Mouse (Mus musculus): ENCODE results near the gene C1qtnf1. TPM values are rescaled to one million over a fixed set of nuclear protein-coding genes. Genes with fewer than 3 reads are reported as not detected.

The C1qtnf1 gene
- polyA plus RNA-seq, 1 experiment, result 14.7 TPM

DNA sequence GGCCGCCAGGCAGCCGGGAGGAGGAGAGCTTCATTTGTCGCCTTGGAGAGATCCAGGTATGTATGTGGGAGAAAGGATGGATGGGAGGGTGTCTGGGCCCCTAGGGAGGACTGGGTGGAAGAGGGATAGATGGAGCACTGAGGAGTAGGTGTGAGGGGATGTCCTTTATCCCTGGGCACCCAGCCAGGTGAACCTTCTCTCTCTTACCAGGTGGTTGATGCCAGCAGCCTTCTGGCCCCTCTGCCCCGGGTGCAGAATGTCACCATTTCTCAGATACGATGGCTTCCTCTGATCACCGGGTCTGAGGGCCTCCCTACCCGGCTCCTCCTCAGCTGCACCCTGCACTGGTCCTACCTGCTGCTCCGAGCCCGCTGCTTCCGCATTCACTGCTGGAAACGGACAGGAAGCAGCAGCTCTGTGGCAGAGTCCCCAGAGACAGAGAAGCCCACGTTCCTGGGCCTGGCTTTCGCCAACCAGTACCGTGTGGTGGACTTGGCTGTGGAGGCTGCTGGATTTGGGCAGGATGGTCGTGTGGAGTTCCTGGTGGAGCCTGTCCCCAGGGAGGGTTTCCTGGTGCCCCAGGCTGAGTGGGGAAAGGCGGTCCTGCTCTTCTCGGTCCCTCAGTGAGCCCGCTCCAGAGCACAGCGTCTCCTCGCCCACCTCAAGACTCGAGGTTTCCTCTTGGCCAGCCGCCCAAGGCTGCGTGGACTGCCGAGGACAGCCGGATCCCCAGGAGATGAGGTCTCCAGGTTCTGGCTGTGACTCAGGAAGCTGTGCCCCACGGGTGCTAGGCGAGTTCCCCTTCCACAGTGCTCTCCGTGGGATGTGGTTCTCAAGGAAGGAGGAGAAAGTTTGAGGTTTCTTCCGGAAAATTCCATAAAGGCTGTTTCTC is 59.1 kb downstream of the C1qtnf1 start:
- H3K4me3 ChIP-seq (ENCODE audit: insufficient read depth, low read depth, low read length), result peak overlapping the region; percentile 21

DNA sequence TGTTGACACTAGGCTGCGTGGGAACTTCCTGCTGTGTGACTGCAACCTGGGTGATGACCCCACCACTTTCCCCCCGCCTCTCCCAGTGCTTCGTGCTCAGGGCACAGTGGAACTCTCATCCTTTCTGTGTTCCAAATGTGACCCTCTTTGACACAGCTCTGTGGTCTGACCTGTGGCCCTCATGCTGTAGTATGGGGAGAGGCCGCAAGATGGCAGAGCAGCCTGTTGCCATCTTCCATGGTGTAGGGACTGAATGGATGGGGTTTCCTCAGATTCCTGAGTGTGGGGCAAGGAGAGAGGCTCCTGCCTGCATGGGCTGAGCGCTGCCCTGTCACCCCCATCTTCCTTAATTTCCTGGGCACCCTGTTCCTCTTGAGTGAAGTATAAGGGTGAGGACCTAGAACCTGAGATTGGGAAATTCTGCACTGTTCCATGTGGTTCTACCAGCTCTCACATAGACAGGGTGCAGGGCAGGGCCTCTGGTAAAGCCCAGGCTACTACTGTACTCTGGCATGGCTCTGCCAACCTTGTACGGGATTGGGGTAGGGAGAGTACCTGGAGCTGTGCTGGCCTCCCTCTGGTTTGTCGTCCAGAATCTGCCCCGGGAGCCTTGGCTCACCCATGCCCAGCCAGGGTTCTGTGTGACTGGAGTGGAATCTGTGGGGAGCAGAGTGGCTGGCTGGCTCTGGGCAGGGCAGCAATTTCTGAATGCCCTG is 60.3 kb downstream of the C1qtnf1 start:
- no peak overlapping the region for H3K4me3 ChIP-seq (ENCODE audit: insufficient read depth, low read depth, low read length)
- H3K4me1 ChIP-seq (ENCODE audit: control insufficient read depth, insufficient read depth, insufficient read length, low read length), result no peaks in the 10 kb centered on the region; the same call in 1 of the 2 replicates
- H3K27ac ChIP-seq (replicated peaks; ENCODE audit: low read depth, low read length), result no peak overlapping the region

More for the DNA sequence above, 59.1 kb downstream of the C1qtnf1 start:
- H3K4me1 ChIP-seq (ENCODE audit: control insufficient read depth, insufficient read depth, insufficient read length, low read length), result no peaks in the 10 kb centered on the region; the same call in 1 of the 2 replicates
- H3K27ac ChIP-seq (replicated peaks; ENCODE audit: low read depth, low read length), result 0 out of 2 replicates have a peak overlapping the region, but pooled peaks have one; percentile 5

DNA sequence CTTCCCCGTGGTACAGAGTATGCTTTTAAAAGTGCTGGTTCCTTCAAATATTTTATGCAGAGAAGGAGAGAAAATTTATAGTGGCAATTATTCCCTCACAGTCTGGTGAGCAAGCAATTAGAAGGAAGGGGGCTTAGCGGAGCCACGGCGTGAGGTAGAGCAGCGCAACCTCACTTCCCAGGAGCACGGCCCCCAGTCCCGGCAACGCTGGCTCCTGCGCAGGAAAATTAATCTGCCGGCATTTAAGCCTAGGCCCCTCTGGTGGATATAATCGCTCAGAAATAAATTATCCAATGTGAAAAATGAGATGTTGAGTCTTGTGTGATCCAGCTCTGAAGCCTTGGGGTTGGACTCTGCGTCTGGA is 60.9 kb downstream of the C1qtnf1 start:
- Histone ChIP-seq H3K4me3 (ENCODE audit: insufficient read depth, low read depth, low read length) (no peak overlapping the region), H3K27ac (replicated peaks; ENCODE audit: low read depth, low read length) (no peak overlapping the region), H3K4me1 (ENCODE audit: control insufficient read depth, insufficient read depth, insufficient read length, low read length) (no peaks in the 10 kb centered on the region; the same call in 1 of the 2 replicates)

DNA sequence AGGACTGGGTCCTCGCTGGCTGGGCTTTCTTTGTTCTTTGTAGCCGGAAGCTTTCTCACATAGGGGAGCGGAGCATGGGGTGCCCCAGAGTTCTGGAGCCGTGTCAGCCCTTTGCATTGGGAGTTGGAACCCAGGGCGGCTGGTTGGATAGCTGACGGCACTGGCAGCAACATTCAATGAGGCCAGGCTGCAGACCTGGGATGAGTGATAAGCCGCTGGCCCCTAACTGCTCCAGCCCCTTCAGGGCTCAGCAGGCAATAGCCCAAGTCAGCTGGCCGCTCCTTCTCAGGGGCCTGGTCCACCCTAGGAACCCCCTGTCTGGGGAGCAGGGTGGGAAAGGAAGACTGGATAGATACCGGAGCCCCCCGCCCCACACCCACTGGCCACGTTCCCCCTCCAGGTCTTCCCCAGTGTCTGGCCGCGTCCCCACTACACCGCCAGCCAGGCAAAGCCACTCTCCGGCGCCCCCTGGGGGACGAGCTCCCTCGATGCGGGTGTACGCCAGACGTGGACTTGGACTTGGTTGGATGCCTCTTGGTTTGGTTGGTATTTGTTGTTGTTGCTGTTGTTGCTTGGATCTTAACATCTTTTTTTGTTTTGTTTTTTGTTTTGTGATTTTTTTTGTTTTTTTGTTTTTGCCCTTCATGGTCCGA is 62.7 kb downstream of the C1qtnf1 start:
- Histone ChIP-seq H3K4me3 (ENCODE audit: insufficient read depth, low read depth, low read length) (no peak overlapping the region), H3K4me1 (ENCODE audit: control insufficient read depth, insufficient read depth, insufficient read length, low read length) (no peaks in the 10 kb centered on the region; the same call in 1 of the 2 replicates)

DNA sequence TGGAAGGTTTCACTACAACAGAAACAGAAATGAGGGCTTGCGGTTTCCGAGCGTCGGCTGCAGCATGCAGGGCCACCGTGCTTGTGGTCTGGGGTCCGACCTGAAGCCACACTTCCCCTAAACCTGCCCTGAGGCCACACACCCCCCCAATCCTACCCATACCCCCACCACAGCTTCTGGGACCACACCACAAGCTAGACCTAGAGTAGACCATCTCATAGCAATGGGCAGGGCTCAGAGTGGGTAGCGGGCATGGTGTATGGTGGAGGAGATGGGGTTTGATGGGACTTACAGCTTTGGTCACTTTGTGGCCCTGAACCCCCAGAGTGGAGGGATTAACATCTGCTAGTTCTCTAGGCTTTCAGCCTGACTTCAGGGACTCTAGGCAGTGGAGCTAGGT is 63.2 kb downstream of the C1qtnf1 start:
- H3K4me3 ChIP-seq (ENCODE audit: insufficient read depth, low read depth, low read length), result no peak overlapping the region
- H3K4me1 ChIP-seq (ENCODE audit: control insufficient read depth, insufficient read depth, insufficient read length, low read length), result no peaks in the 10 kb centered on the region; the same call in 1 of the 2 replicates
- H3K27ac ChIP-seq (replicated peaks; ENCODE audit: low read depth, low read length), result no peak overlapping the region

More for the DNA sequence above, 62.7 kb downstream of the C1qtnf1 start:
- no peak overlapping the region for H3K27ac ChIP-seq (replicated peaks; ENCODE audit: low read depth, low read length)

DNA sequence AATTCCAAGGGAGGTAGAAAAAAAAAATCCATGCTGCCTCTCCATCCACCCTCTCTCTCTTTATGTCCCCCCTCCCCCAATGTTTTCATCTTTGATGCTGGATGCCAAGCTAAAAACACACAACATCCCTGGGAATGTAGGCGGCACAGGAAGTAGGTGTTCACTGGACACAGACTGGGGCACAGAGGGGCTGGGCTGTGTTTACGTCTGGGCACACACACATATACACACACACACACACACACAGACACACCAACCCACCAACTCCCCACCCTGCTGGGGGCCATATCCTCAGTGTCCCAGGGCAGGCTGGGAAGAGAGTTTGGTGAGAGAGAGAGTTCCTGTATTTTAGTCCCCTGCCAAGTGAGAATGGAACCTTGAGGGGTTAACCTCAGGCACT is 65.5 kb downstream of the C1qtnf1 start:
- Histone ChIP-seq H3K4me1 (ENCODE audit: control insufficient read depth, insufficient read depth, insufficient read length, low read length) (no peaks in the 10 kb centered on the region; the same call in 1 of the 2 replicates), H3K4me3 (ENCODE audit: insufficient read depth, low read depth, low read length) (no peak overlapping the region), H3K27ac (replicated peaks; ENCODE audit: low read depth, low read length) (no peak overlapping the region)

DNA sequence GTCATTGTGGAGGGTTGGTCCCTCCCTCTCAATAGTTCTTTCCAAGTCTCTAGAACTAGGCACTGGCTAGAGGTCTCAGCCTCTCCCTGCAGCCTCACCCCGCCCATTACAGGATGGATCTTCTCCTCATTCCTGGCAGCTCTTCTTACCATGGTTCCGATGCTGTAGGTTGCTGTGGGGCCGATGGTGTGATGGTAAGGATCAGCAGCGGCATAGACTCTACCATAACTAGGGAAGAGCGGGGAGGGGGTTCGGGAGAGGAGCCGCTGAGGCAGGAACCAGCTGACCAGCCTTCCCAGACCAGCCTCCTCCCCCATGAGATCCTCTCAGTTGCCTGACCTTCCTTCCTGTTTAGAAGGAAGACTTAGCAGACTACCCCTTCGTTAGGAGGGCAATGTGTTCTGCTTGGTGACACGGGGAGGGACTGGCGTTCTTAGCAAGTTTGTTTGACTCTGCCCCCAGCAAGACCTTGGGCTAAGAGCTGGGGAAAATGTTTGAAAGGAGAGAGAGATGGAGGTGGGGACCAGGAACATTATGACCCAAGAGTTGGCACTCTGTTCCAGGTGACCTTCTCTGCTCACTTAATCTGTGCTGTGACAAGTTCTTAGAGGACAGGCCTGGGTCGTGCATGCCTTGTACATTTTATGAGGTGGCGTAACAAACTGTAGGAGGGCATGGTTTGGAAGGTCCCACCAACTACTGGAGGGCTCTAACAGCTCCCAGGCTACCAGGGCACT is 66.2 kb downstream of the C1qtnf1 start:
- no peak overlapping the region for H3K27ac ChIP-seq (replicated peaks; ENCODE audit: low read depth, low read length)
- H3K4me1 ChIP-seq (ENCODE audit: control insufficient read depth, insufficient read depth, insufficient read length, low read length), result no peaks in the 10 kb centered on the region; the same call in 1 of the 2 replicates
- no peak overlapping the region for H3K4me3 ChIP-seq (ENCODE audit: insufficient read depth, low read depth, low read length)

DNA sequence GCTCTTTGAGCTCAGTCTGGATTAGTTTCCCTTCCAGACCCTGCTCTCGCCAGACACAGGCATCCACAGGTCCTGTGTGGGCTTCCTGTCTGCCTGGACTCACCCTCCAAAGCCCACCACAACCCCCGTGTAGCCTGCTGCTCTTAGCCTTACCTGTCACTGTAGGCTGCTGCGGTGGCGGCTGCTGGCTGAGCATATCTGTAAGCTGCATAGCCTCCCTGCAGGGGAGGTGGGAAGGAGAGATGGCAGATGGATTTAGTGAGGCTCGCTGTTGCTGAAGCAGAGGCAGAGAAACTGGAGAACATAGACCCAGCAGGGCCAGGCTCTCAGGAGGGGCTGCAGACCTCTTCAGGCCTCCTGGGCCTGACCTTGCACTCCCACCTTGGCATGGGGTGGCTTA is 67.1 kb downstream of the C1qtnf1 start:
- no peaks in the 10 kb centered on the region; the same call in 1 of the 2 replicates for H3K4me1 ChIP-seq (ENCODE audit: control insufficient read depth, insufficient read depth, insufficient read length, low read length)
- H3K4me3 ChIP-seq (ENCODE audit: insufficient read depth, low read depth, low read length), result no peak overlapping the region
- no peak overlapping the region for H3K27ac ChIP-seq (replicated peaks; ENCODE audit: low read depth, low read length)

DNA sequence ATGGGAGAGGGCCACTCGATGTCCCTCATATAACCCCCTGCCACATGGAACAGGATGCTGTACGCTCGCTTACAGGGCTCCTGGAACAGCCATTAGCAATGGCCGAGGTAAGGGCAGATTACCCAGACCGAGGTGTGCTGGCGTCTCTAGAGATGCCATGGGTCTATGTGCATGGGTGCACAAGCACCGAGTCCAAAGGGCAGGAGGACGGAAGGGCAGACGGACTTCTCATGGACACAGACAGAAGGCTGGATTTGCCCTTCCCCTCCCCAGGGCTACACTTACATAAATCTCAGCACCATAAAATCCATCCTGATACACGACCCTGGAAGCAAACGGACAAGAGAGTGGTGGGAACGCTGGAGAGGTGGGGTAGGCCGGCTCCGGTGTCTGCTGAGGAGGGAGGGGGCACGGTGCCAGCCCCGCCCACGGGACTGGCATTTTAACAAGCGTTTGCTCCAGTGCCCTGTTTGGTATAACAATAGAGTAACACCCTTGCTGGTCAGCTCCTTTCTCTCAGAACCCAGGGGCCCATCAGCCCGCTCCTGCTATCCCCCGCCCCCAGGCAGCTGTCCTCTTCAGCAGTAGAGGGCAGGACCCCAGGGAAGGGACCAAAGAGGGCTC is 68.2 kb downstream of the C1qtnf1 start:
- Histone ChIP-seq H3K4me1 (ENCODE audit: control insufficient read depth, insufficient read depth, insufficient read length, low read length) (no peaks in the 10 kb centered on the region), H3K27ac (replicated peaks; ENCODE audit: low read depth, low read length) (no peak overlapping the region), H3K4me3 (ENCODE audit: insufficient read depth, low read depth, low read length) (no peak overlapping the region)

Other genes with a start within 250 kb of the C1qtnf1 start
- 37.2 and 41.9 TPM in 2 replicates for gene Cyth1, start 179.6 kb upstream of the C1qtnf1 start, polyA plus RNA-seq (2012; ENCODE audit: insufficient read depth, insufficient read length, missing spikeins)
- 5.5 and 7.6 TPM in 2 replicates for gene Usp36, start 138.0 kb upstream of the C1qtnf1 start, polyA plus RNA-seq (2012; ENCODE audit: insufficient read depth, insufficient read length, missing spikeins)
- gene Cep295nl, start 85.7 kb upstream of the C1qtnf1 start, polyA plus RNA-seq (2012; ENCODE audit: insufficient read depth, insufficient read length, missing spikeins), result not detected in 2 replicates
- gene Timp2, start 72.5 kb upstream of the C1qtnf1 start, polyA plus RNA-seq (2012; ENCODE audit: insufficient read depth, insufficient read length, missing spikeins), result 46.0 and 69.1 TPM in 2 replicates
- 86.8 and 88.8 TPM in 2 replicates for gene Lgals3bp, start 26.1 kb upstream of the C1qtnf1 start, polyA plus RNA-seq (2012; ENCODE audit: insufficient read depth, insufficient read length, missing spikeins)
- 11.4 and 12.1 TPM in 2 replicates for gene Cant1, start 9.1 kb upstream of the C1qtnf1 start, polyA plus RNA-seq (2012; ENCODE audit: insufficient read depth, insufficient read length, missing spikeins)
- gene Engase, start 48.6 kb downstream of the C1qtnf1 start, polyA plus RNA-seq (2012; ENCODE audit: insufficient read depth, insufficient read length, missing spikeins), result 4.1 and 8.7 TPM in 2 replicates